Mouse (Mus musculus) olfactory bulb, adult 2 months (tissue): Measurements from ENCODE around the gene Klk10.

ENCODE experiments used
- CTCF ChIP-seq: fragments of 200-500 bp; IDR thresholded peaks from 2 replicates; pipeline ENCODE4 v1.5.1; 2012; ENCODE audit warnings: low read depth, mild to moderate bottlenecking, low read length, moderate library complexity; ENCODE audit not compliant: insufficient read depth
- POLR2A ChIP-seq: fragments of 200-500 bp; IDR thresholded peaks from 2 replicates; pipeline ENCODE4 v1.6.1; 2012; ENCODE audit warnings: mild to moderate bottlenecking, low read depth, low read length, moderate library complexity; ENCODE audit not compliant: insufficient read depth

GRCm38 (mm10) chr7:43769636-43770035, 11.2 kb upstream of the Klk10 start:
- no peak for TF ChIP-seq CTCF
- no peak for TF ChIP-seq POLR2A
